Mouse (Mus musculus): ENCODE measurements around the gene Olfr825.
"Not testable (repeated sequence)": the region's sequence is repeated elsewhere in the genome, so short reads cannot be mapped to it uniquely, and the experiment has no call there.

DNA sequence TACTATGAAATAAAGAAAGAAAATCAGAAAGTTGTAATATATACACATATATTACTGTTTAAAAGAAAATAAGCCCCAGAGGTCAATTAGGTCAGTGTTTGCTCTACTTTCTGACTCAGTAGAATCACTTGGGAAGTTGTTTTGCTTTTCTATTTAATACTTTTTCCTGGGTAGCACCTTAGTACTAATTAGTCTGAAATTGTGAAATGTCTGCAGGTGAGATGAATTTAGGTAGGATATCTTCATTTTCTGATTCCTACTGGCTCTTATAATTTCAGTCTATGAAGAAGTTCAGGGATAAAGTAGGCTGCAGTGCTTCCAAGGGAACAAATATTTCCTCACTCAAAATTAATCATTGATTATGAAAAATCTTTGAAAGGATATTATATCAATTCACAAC lies 36.7 kb downstream of the Olfr825 start, which contains the start of gene Olfr824:
- TF ChIP-seq POLR2A (IDR thresholded peaks at IDR 0.05; ENCODE audit: control insufficient read depth, extremely low read depth, insufficient read depth, low read length, poor library complexity); CTCF (IDR thresholded peaks at IDR 0.05; ENCODE audit: borderline replicate concordance, control insufficient read depth, extremely low read depth, insufficient read depth, low read length, poor library complexity): not testable (repeated sequence)
